Mouse (Mus musculus): Measurements from ENCODE around the gene Tmem56. TPM values are rescaled to one million over a fixed set of nuclear protein-coding genes. Genes with fewer than 3 reads are reported as not detected.

Gene Tmem56
- total and polyA plus RNA-seq, 3 experiments = 0.32 to 0.39 TPM; not detected in 1

DNA sequence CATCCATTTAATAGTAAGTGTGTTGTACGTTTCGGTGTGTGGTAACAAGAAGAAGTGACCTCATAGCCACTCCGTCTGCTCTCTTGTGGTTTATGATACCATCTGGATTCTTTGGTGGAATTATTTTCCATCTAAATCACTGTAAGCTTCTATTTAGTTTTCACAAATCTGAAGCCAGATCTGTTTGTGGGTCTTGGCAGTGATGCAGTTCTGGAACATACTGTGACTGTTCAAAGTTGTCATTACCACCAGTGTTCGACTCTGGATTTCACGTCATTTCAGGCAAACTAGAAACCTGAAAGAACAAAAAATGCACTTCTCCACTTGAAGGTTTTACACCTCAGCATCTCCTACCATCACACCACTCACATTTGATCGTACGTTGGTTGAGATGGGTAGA, 32.6 kb upstream of the Tmem56 start:
- Histone ChIP-seq H3K9me3 (replicated peaks; ENCODE audit: insufficient read depth, low read length) (no peaks in the 10 kb centered on the region), H3K27ac (ENCODE audit: control insufficient read depth, low read depth, low read length) (no peak overlapping the region), H3K79me2 (ENCODE audit: control insufficient read depth, insufficient read depth, low read length, poor library complexity) (no peaks in the 10 kb centered on the region), H3K36me3 (ENCODE audit: control insufficient read depth in 1 of 2, insufficient read depth in 2 of 2, low read length in 2 of 2) (no peaks in the 10 kb centered on the region), H3K27me3 (ENCODE audit: control insufficient read depth in 1 of 2, insufficient read depth in 2 of 2, low read length in 2 of 2) (no peaks in the 10 kb centered on the region), H3K9ac (ENCODE audit: control insufficient read depth, low read depth, low read length, poor library complexity, severe bottlenecking) (no peak overlapping the region), H3K4me3 (ENCODE audit: control insufficient read depth in 1 of 2, insufficient read depth in 1 of 2, low read depth in 2 of 2, low read length in 2 of 2) (no peak overlapping the region), H3K4me1 (ENCODE audit: control insufficient read depth in 1 of 2, insufficient read depth in 2 of 2, low read length in 2 of 2) (no peaks in the 10 kb centered on the region)
- TF ChIP-seq NRF1 (IDR thresholded peaks at IDR 0.05; ENCODE audit: insufficient read depth, low read depth, low read length, poor library complexity, severe bottlenecking) = no peak
- no peak for TF ChIP-seq NELFE (IDR thresholded peaks at IDR 0.05; ENCODE audit: low read depth, low read length)
- TF ChIP-seq CTCF (IDR thresholded peaks at IDR 0.05 in 2 of 3, conservative IDR thresholded peaks at IDR 0.05 in 1 of 3; ENCODE audit: control insufficient read depth in 1 of 3, insufficient read depth in 1 of 3, low read depth in 2 of 3, low read length in 3 of 3, poor library complexity in 1 of 3, severe bottlenecking in 1 of 3) = no peak
- no peak for TF ChIP-seq ETS1 (IDR thresholded peaks at IDR 0.05; ENCODE audit: low read depth, low read length)
- TF ChIP-seq GATA1 (IDR thresholded peaks at IDR 0.05; ENCODE audit: low read depth, low read length) = no peak
- TF ChIP-seq MAFK (IDR thresholded peaks at IDR 0.05; ENCODE audit: borderline replicate concordance, low read depth, low read length) = no peak
- no peak for TF ChIP-seq SIN3A (IDR thresholded peaks at IDR 0.05; ENCODE audit: low read length)
- no peak for TF ChIP-seq USF1 (IDR thresholded peaks at IDR 0.05; ENCODE audit: low read depth, low read length)
- no peak for TF ChIP-seq BHLHE40 (IDR thresholded peaks at IDR 0.05; ENCODE audit: borderline replicate concordance, low read depth, low read length)
- TF ChIP-seq EP300 (IDR thresholded peaks at IDR 0.05; ENCODE audit: low read depth in 1 of 2, low read length in 2 of 2) = no peak
- no peak for TF ChIP-seq ZMIZ1 (IDR thresholded peaks at IDR 0.05; ENCODE audit: low read depth, low read length)
- TF ChIP-seq UBTF (IDR thresholded peaks at IDR 0.05; ENCODE audit: borderline replicate concordance, insufficient read depth, low read depth, low read length) = no peak
- no peak for TF ChIP-seq CHD1 (IDR thresholded peaks at IDR 0.05; ENCODE audit: low read depth, low read length)
- DNase-seq (ENCODE audit: low read depth, low spot score) = no peak

DNA sequence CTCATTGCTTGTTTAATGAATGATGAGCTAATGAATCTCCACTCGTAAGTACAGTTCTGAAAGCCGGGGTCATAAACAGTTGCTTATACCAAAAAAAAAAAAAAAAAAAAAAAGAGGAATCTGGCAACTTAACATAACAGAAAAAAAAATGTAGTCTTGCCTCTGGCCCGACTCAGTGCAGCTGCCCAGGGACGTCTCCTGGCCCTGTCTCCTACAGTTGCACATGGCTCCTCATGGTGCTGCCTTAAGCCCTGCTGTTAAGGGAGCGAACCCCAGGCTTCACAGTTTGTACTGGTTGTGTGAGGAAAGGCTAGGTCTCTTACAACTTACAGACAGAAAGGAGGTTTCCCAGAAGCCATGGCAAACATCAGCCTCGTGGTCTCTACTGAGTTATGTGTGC, 31.3 kb upstream of the Tmem56 start:
- Histone ChIP-seq H3K4me3 (ENCODE audit: control insufficient read depth in 1 of 2, insufficient read depth in 1 of 2, low read depth in 2 of 2, low read length in 2 of 2) (no peak overlapping the region), H3K9ac (ENCODE audit: control insufficient read depth, low read depth, low read length, poor library complexity, severe bottlenecking) (no peak overlapping the region), H3K27ac (ENCODE audit: control insufficient read depth, low read depth, low read length) (no peak overlapping the region), H3K79me2 (ENCODE audit: control insufficient read depth, insufficient read depth, low read length, poor library complexity) (no peaks in the 10 kb centered on the region), H3K9me3 (replicated peaks; ENCODE audit: insufficient read depth, low read length) (no peaks in the 10 kb centered on the region), H3K4me1 (ENCODE audit: control insufficient read depth in 1 of 2, insufficient read depth in 2 of 2, low read length in 2 of 2) (no peaks in the 10 kb centered on the region; a peak in 1 of 4 replicates), H3K27me3 (ENCODE audit: control insufficient read depth in 1 of 2, insufficient read depth in 2 of 2, low read length in 2 of 2) (no peaks in the 10 kb centered on the region), H3K36me3 (ENCODE audit: control insufficient read depth in 1 of 2, insufficient read depth in 2 of 2, low read length in 2 of 2) (no peaks in the 10 kb centered on the region)
- no peak for DNase-seq (ENCODE audit: low read depth, low spot score)
- TF ChIP-seq POLR2AphosphoS5 (IDR thresholded peaks at IDR 0.05; ENCODE audit: borderline replicate concordance, low read depth, low read length) (no peak), TAL1 (IDR thresholded peaks at IDR 0.05; ENCODE audit: low read length) (no peak), EP300 (IDR thresholded peaks at IDR 0.05; ENCODE audit: low read depth in 1 of 2, low read length in 2 of 2) (no peak), POLR2AphosphoS2 (IDR thresholded peaks at IDR 0.05; ENCODE audit: low read length) (no peak), E2F4 (IDR thresholded peaks at IDR 0.05; ENCODE audit: borderline replicate concordance, low read depth, low read length) (no peak), POLR2A (IDR thresholded peaks at IDR 0.05; ENCODE audit: control insufficient read depth in 1 of 2, insufficient read depth in 1 of 2, low read depth in 1 of 2, low read length in 2 of 2, poor library complexity in 1 of 2) (no peak), USF1 (IDR thresholded peaks at IDR 0.05; ENCODE audit: low read depth, low read length) (no peak)
